Mouse (Mus musculus) G1E (cell line): Measurements from ENCODE around the gene Ccdc144b. TPM values are rescaled to one million over a fixed set of nuclear protein-coding genes. Genes with fewer than 3 reads are reported as not detected.

Experiments used
- ATAC-seq: 2 replicates; pipeline ENCODE4 v1.8.0; 2016; ENCODE audit warnings: mild to moderate bottlenecking; ENCODE audit not compliant: insufficient number of reproducible peaks, poor library complexity, low FRiP score, severe bottlenecking; ENCODE audit errors: extremely low read depth
- DNase-seq: peaks from one replicate; pipeline ENCODE4 v3.0.0; 2012; ENCODE audit warnings: low spot score
- H3K27me3 ChIP-seq: 2 replicates; pipeline ENCODE4 v1.6.1; 2012; ENCODE audit warnings: mild to moderate bottlenecking, low read length, inconsistent platforms; ENCODE audit not compliant: insufficient read depth
- H3K36me3 ChIP-seq: replicated peaks from 2 replicates; pipeline ENCODE3; 2012; ENCODE audit warnings: mild to moderate bottlenecking, inconsistent platforms
- H3K4me1 ChIP-seq: 2 replicates; pipeline ENCODE4 v1.6.1; 2012; ENCODE audit warnings: low read depth, low read length, inconsistent platforms, mixed read lengths; ENCODE audit not compliant: insufficient read depth
- H3K4me3 ChIP-seq: 2 replicates; pipeline ENCODE4 v1.5.1; 2012; ENCODE audit warnings: low read depth, mild to moderate bottlenecking, inconsistent platforms, low read length, moderate library complexity, mixed read lengths
- H3K9me3 ChIP-seq: replicated peaks from 2 replicates; pipeline ENCODE4 v1.6.1; 2012; ENCODE audit warnings: inconsistent platforms
- CTCF ChIP-seq: IDR thresholded peaks from 2 replicates; pipeline ENCODE4 v1.5.1; 2012; ENCODE audit warnings: low read depth, low read length, inconsistent platforms, mixed read lengths
- GATA1 ChIP-seq: IDR thresholded peaks from 2 replicates; pipeline ENCODE4 v1.6.1; 2012; ENCODE audit warnings: borderline replicate concordance, low read length, inconsistent platforms, mixed read lengths
- GATA2 ChIP-seq: IDR thresholded peaks from 2 replicates; pipeline ENCODE4 v1.6.1; 2012; ENCODE audit warnings: low read depth, low read length, inconsistent platforms, borderline replicate concordance
- POLR2AphosphoS5 ChIP-seq: IDR thresholded peaks from 2 replicates; pipeline ENCODE4 v1.6.1; 2012; ENCODE audit warnings: low read depth, low read length, inconsistent platforms; ENCODE audit not compliant: insufficient replicate concordance
- TAL1 ChIP-seq: conservative IDR thresholded peaks from 2 replicates; pipeline ENCODE4 v1.6.1; 2012; ENCODE audit warnings: low read depth, low read length, inconsistent platforms, mixed read lengths
- polyA plus RNA-seq: library from polyadenylated mRNA; stranded (reverse); fragments of >175 nt; gene quantifications from 2 replicates; pipeline ENCODE4 v1.2.3, GENCODE M21; 2012
- total RNA-seq, 2 experiments: library from RNA; stranded (forward) in 1 of 2; stranded (reverse) in 1 of 2; fragments of 200-1000 nt in 1 of 2; fragments of >200 nt in 1 of 2; fragmentation: Nextera tagmentation in 1 of 2; gene quantifications; 2 replicates each; pipeline ENCODE4 v1.2.3; 2014 to 2017

The Ccdc144b gene
- total and polyA plus RNA-seq, 3 experiments: 0.05 TPM; not detected in 2

DNA sequence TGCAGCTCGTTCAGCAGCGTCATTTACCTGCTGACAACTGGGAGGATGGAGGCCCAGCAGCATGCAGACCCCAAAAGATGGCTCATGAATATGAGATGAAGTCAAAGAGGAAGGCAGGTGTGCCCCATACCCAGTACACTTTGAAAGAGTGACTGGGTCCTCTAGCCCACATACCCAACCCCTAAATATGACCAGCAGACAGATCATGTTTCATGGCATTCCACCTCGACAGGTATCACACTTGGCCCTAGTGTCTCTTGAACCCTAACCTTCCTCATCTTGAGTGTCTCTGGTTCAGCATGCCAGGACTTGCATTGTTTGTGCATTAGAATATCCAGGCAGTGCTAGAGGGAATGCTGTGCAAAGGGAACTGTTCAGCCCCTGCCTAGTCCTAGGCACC is 24.0 kb upstream of the Ccdc144b start:
- peaks cover 92% of the 10 kb centered on the region for H3K36me3 ChIP-seq

DNA sequence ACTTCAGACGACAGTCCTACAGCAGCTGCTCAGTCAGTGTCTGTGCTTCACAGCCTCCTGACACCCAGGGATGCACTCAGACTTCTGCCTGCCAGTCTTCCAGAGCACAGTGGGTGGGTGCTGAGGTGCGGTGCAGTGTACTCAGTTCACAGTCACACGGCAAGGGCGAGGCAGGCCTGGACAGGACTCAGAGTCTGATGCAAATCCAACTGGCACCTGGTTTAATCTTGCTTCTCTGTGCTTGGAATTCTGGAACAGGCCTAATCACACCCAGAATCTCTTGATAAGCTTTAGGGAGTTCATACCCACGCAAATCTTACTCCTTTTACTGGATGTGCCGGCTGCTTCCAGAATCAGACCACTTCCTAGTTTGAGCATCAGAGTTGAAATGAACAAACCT is 22.1 kb upstream of the Ccdc144b start:
- H3K4me1 ChIP-seq: no peaks in the 10 kb centered on the region
- TF ChIP-seq GATA2 (no peak), CTCF (no peak), TAL1 (no peak), GATA1 (no peak), POLR2AphosphoS5 (no peak)
- H3K36me3 ChIP-seq: peaks cover 84% of the 10 kb centered on the region
- DNase-seq (no peak), ATAC-seq (no peak)
- H3K4me3 ChIP-seq: no peak overlapping the region
- no peaks in the 10 kb centered on the region for H3K27me3 ChIP-seq
- no peaks in the 10 kb centered on the region for H3K9me3 ChIP-seq

More for the DNA sequence above, 24.0 kb upstream of the Ccdc144b start:
- DNase-seq (no peak), ATAC-seq (no peak)
- H3K4me3 ChIP-seq: no peak overlapping the region
- no peaks in the 10 kb centered on the region for H3K9me3 ChIP-seq
- H3K4me1 ChIP-seq: no peaks in the 10 kb centered on the region
- H3K27me3 ChIP-seq: no peaks in the 10 kb centered on the region
- no peak for TF ChIP-seq POLR2AphosphoS5
- TF ChIP-seq GATA1: no peak
- no peak for TF ChIP-seq TAL1
- no peak for TF ChIP-seq CTCF

DNA sequence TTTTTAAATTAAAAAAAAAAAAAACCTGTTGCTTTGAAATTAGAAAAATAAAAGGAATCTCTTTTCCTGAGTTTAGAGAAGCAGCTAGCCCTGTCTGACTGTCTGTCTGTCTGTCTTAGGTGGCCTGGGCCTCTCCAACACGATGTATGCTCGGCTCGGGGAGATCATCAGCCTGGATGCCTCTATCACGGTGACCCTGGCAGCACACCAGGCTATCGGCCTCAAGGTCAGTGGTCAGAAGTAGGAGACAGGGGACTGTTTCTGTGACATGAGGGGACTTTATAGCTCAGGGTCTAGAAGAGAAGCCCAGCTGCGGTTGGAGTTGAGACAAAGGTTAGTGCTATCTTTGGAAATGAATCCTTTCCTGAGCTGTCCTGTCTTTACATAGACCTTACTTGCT is 20.9 kb upstream of the Ccdc144b start:
- Histone ChIP-seq H3K9me3 (no peaks in the 10 kb centered on the region), H3K27me3 (no peaks in the 10 kb centered on the region), H3K36me3 (peaks cover 80% of the 10 kb centered on the region), H3K4me3 (no peak overlapping the region), H3K4me1 (no peaks in the 10 kb centered on the region)
- TF ChIP-seq CTCF: no peak
- no peak for TF ChIP-seq GATA2
- TF ChIP-seq TAL1: no peak
- TF ChIP-seq GATA1: no peak
- no peak for TF ChIP-seq POLR2AphosphoS5
- no peak for DNase-seq
- ATAC-seq: no peak

DNA sequence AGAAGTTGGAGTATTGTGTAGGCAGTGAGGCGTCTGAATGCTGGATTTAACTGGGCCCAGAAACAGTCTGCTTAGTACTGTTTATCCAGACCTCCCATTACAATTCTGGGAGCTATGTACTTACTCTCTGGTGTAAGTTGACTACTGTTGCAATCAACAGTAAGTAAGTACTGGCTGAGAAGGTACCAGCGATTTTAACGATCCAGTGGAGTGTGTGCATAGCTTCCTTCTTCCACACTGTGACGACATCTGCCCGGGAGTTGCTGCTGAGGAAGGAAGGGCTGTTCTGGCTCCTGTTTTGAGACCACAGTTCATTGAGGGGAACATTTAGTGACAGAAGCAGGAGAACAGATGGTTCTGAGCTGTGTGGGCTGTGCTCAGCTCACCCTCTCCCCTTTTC is 17.7 kb upstream of the Ccdc144b start:
- ATAC-seq (no peak), DNase-seq (no peak)
- Histone ChIP-seq H3K36me3 (peaks cover 64% of the 10 kb centered on the region), H3K9me3 (no peaks in the 10 kb centered on the region), H3K4me1 (peaks cover 18% of the 10 kb centered on the region), H3K27me3 (no peaks in the 10 kb centered on the region), H3K4me3 (no peak overlapping the region)
- TF ChIP-seq GATA2 (no peak), TAL1 (no peak), CTCF (no peak), POLR2AphosphoS5 (no peak), GATA1 (no peak)

DNA sequence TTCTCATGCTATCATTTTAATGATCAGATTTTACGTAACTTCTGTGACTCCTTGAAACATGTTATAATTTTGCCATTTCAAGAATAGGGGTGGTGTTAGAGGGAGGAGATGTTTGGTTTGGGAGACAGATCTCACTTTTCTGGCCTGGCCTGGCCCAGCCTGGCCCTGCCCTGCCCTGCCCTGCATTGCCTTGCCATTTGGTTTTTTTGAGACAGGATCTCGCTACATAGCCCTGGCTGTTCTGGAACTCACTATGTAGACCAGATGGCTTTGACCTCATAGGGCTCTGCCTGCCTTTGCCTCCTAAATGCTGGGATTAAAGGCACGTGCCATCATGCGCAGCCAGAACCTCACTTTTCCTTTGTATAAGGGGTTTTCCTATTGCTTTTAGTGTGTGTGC is 17.1 kb upstream of the Ccdc144b start:
- no peak for TF ChIP-seq POLR2AphosphoS5
- TF ChIP-seq GATA1: no peak
- no peak for DNase-seq
- Histone ChIP-seq H3K4me3 (no peak overlapping the region), H3K9me3 (no peaks in the 10 kb centered on the region), H3K27me3 (no peaks in the 10 kb centered on the region), H3K4me1 (peaks cover 19% of the 10 kb centered on the region), H3K36me3 (peaks cover 57% of the 10 kb centered on the region)
- ATAC-seq: no peak

DNA sequence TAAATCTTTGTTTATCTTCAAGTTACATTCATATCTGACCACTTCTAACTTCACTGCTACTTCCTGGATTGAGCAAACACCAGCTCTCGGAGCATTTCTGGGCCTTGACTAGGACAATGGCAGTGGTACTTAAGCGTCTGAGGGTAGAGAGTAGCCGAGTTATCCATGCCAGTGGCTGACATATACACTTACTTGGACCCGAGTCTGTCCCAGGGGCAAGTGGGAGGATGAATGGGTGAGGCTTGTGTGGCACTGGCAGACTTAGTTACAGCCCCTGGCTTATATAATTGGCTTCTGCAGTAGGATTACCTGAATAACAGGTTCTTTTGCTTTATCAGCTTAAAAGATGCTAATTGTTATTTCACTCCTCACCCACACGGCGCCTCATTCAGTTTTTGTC is 14.4 kb upstream of the Ccdc144b start:
- ATAC-seq: no peak

More for the DNA sequence above, 14.4 kb upstream of the Ccdc144b start:
- Histone ChIP-seq H3K4me1 (peaks cover 27% of the 10 kb centered on the region), H3K27me3 (no peaks in the 10 kb centered on the region), H3K4me3 (no peak overlapping the region), H3K36me3 (peaks cover 35% of the 10 kb centered on the region), H3K9me3 (no peaks in the 10 kb centered on the region)
- no peak for DNase-seq
- TF ChIP-seq TAL1 (no peak), GATA1 (no peak), POLR2AphosphoS5 (no peak), CTCF (no peak), GATA2 (no peak)
